Mouse (Mus musculus) embryo, embryonic 10 days (tissue): ENCODE measurements around the gene Gm32717.
A peak's percentile ranks its signal among the peaks of the same experiment; 100 is the strongest.
"Not testable (repeated sequence)": the region's sequence is repeated elsewhere in the genome, so short reads cannot be mapped to it uniquely, and the experiment has no call there.

ENCODE experiments used
- DNase-seq: peaks from one replicate; pipeline ENCODE4 v3.0.0-alpha.2; 2015; ENCODE audit warnings: low spot score

Gm32717 gene

GRCm38 (mm10) chr10:118240680-118241079 is at the start of gene Gm32717:
Gene Gm32717, minus strand, starts transcription at chr10:118240780.
- DNase-seq = not testable (repeated sequence)

- not testable (repeated sequence) for DNase-seq
Measured at GRCm38 (mm10) chr10:118283016-118283415, 42.4 kb upstream of the Gm32717 start.

GRCm38 (mm10) chr10:118282565-118282964 is 42.0 kb upstream of the Gm32717 start:
- not testable (repeated sequence) for DNase-seq

GRCm38 (mm10) chr10:118278069-118278468 is 37.5 kb upstream of the Gm32717 start:
- not testable (repeated sequence) for DNase-seq

GRCm38 (mm10) chr10:118271416-118271815 is 30.8 kb upstream of the Gm32717 start:
- not testable (repeated sequence) for DNase-seq

GRCm38 (mm10) chr10:118268812-118269211 is 28.2 kb upstream of the Gm32717 start:
- not testable (repeated sequence) for DNase-seq

GRCm38 (mm10) chr10:118258388-118258787 is 17.8 kb upstream of the Gm32717 start, which contains the start of gene Gm32802:
Gene Gm32802, plus strand, starts transcription at chr10:118258688.
- not testable (repeated sequence) for DNase-seq

GRCm38 (mm10) chr10:118250852-118251295 is 10.3 kb upstream of the Gm32717 start:
- peak; percentile 78 for DNase-seq

GRCm38 (mm10) chr10:118249006-118249595 is 8.5 kb upstream of the Gm32717 start:
- not testable (repeated sequence) for DNase-seq

- not testable (repeated sequence) for DNase-seq
Measured at GRCm38 (mm10) chr10:118232607-118233006, 8.0 kb downstream of the Gm32717 start.

GRCm38 (mm10) chr10:118227629-118228028 is 13.0 kb downstream of the Gm32717 start:
- DNase-seq = not testable (repeated sequence)

- DNase-seq = not testable (repeated sequence)
Measured at GRCm38 (mm10) chr10:118215719-118216393, 24.7 kb downstream of the Gm32717 start.

GRCm38 (mm10) chr10:118204642-118205041 is 35.9 kb downstream of the Gm32717 start, which contains the start of gene Il22:
Gene Il22, plus strand, starts transcription at chr10:118204942.
- DNase-seq = no peak

- peak; percentile 7 for DNase-seq
Measured at GRCm38 (mm10) chr10:118195150-118195549, 45.4 kb downstream of the Gm32717 start.
